Mouse (Mus musculus): ENCODE measurements at regions not wholly inside any gene's neighbourhood (a gene's known extent, or its start where the extent isn't known, plus 50 kb on each side); places are given as distances from the start of the nearest gene placed in this dataset.

GRCm38 (mm10) chr14:110276192-110276591 is 478.8 kb downstream of the Slitrk6 start:
- no peak for DNase-seq

GRCm38 (mm10) chr14:110271270-110271669 is 483.7 kb downstream of the Slitrk6 start:
- DNase-seq, result no peak

- no peak for DNase-seq
These were observed 510.5 kb downstream of the Slitrk6 start for GRCm38 (mm10) chr14:110244466-110244865.

- DNase-seq, result no peak
These were observed 511.4 kb downstream of the Slitrk6 start for GRCm38 (mm10) chr14:110243549-110243948.

- no peak for DNase-seq
These were observed 516.1 kb downstream of the Slitrk6 start for GRCm38 (mm10) chr14:110238800-110239199.

- no peak for DNase-seq
These were observed 530.1 kb downstream of the Slitrk6 start for GRCm38 (mm10) chr14:110224678-110225446.

- no peak for DNase-seq
These were observed 563.9 kb downstream of the Slitrk6 start for GRCm38 (mm10) chr14:110190987-110191607.

- DNase-seq, result no peak
These were observed 564.5 kb downstream of the Slitrk6 start for GRCm38 (mm10) chr14:110190471-110190870.

- no peak for DNase-seq
These were observed 575.8 kb downstream of the Slitrk6 start for GRCm38 (mm10) chr14:110179166-110179565.

- no peak for DNase-seq
These were observed 583.5 kb downstream of the Slitrk6 start for GRCm38 (mm10) chr14:110171162-110172117.

- no peak for DNase-seq
These were observed 586.3 kb downstream of the Slitrk6 start for GRCm38 (mm10) chr14:110168632-110169031.

GRCm38 (mm10) chr14:110128265-110128664 is 626.7 kb downstream of the Slitrk6 start:
- DNase-seq, result no peak

GRCm38 (mm10) chr14:110125936-110126710 is 628.8 kb downstream of the Slitrk6 start:
- DNase-seq, result no peak

- no peak for DNase-seq
These were observed 632.2 kb downstream of the Slitrk6 start for GRCm38 (mm10) chr14:110122710-110123109.

GRCm38 (mm10) chr14:110115578-110115977 is 639.4 kb downstream of the Slitrk6 start:
- DNase-seq, result no peak

GRCm38 (mm10) chr14:110100852-110101251 is 654.1 kb downstream of the Slitrk6 start:
- no peak for DNase-seq

- no peak for DNase-seq
These were observed 676.6 kb downstream of the Slitrk6 start for GRCm38 (mm10) chr14:110078351-110078750.

GRCm38 (mm10) chr14:110047748-110048147 is 707.2 kb downstream of the Slitrk6 start:
- no peak for DNase-seq

GRCm38 (mm10) chr14:110043211-110043610 is 711.7 kb downstream of the Slitrk6 start:
- no peak for DNase-seq

- no peak for DNase-seq
These were observed 733.1 kb downstream of the Slitrk6 start for GRCm38 (mm10) chr14:110021812-110022211.

- no peak for DNase-seq
These were observed 739.8 kb downstream of the Slitrk6 start for GRCm38 (mm10) chr14:110015126-110015525.

- no peak for DNase-seq
These were observed 741.7 kb downstream of the Slitrk6 start for GRCm38 (mm10) chr14:110013229-110013628.
